Mouse (Mus musculus) liver, postnatal 0 days (tissue): ENCODE results near the gene Krtap21-1.

Experiments used
- CTCF ChIP-seq: sonication (generic); IDR thresholded peaks from 2 replicates; pipeline ENCODE4 v1.5.1; 2016; ENCODE audit warnings: antibody characterized with exemption, low read depth
- EP300 ChIP-seq: IDR thresholded peaks from 2 replicates; pipeline ENCODE4 v1.6.1; 2016; ENCODE audit warnings: antibody characterized with exemption, low read depth, mild to moderate bottlenecking

- TF ChIP-seq CTCF: no peak
- no peak for TF ChIP-seq EP300
Measured at GRCm38 (mm10) chr16:89429586-89429985, 25.9 kb upstream of the Krtap21-1 start.
